Mouse (Mus musculus): Measurements from ENCODE around the gene Hmgn1. TPM values are rescaled to one million over a fixed set of nuclear protein-coding genes. Genes with fewer than 3 reads are reported as not detected.
"Not testable (repeated sequence)": the region's sequence is repeated elsewhere in the genome, so short reads cannot be mapped to it uniquely, and the experiment has no call there.

The Hmgn1 gene
- total RNA-seq, 2 experiments from 2014 or later = 34.2 to 66.6 TPM

DNA sequence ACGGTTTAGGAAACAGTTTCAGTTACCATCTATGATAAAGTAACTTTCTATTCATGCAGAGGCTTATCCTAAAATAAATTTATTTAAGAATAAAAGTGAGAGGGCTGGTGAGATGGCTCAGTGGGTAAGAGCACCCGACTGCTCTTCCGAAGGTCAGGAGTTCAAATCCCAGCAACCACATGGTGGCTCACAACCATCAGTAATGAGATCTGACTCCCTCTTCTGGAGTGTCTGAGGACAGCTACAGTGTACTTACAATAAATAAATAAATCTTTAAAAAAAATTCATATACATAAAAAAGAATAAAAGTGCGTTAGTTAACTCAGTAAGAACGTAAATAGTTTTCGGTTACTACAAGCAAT, 17.2 kb upstream of the Hmgn1 start:
- not testable (repeated sequence) for DNase-seq
- intact Hi-C loops (cut with DNase I; ENCODE audit: low total_unique reads) = loop anchor here (10.0 kb wide), 1 partner anchor 100 kb away; no protein-coding TSS in a partner anchor

DNA sequence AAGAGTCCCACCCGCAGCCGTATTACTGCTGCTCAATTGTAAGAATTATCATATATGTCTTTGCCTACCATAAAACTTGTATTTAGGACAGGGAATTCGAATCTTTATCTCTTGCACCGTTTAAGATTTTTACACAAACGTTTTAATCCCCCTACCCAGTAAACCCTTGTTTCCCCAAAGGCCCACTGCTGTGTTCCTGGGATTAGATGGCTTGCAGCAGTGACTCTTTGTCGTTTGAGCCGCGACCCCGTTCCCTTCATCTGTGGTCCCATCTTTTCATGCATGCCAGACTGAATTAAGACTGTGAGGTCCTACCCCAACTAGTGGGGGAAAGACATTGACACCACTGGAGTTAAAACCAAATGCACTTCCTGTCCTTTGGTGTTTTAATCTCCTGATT, 937 bp upstream of the Hmgn1 start:
- no peak for DNase-seq
- intact Hi-C loops (cut with DNase I; ENCODE audit: low total_unique reads) = loop anchor here (5.0 kb wide), 1 partner anchor 41 kb away; no protein-coding TSS in a partner anchor

DNA sequence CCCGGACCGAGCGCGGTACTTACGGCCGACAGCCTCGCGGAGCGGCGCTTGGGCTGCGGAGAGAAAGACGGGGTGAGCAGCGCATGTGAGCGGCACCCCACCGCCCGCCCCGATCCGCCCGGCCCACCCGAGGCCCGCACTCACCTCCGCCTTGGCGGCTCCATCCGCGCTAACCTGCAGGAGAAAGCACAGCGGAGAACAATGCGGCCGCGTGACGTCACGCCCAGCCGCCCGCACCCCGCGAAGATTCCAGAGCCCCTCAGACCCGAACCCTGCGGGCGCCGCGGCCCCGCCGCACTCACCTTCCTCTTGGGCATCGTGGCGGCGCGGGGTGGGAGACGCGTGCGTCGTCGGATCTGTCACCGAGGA, 257 bp downstream of the Hmgn1 start:
- intact Hi-C loops (cut with DNase I; ENCODE audit: low total_unique reads) = loop anchor here (5.0 kb wide), 1 partner anchor 40 kb away; no protein-coding TSS in a partner anchor
- no peak for DNase-seq

- no peak for DNase-seq
- intact Hi-C loops (cut with DNase I; ENCODE audit: low total_unique reads) = loop anchor here (5.0 kb wide), 1 partner anchor 39 kb away; no protein-coding TSS in a partner anchor
Observed at GRCm38 (mm10) chr16:96126684-96127171, 801 bp downstream of the Hmgn1 start.

GRCm38 (mm10) chr16:96120022-96120623, 7.4 kb downstream of the Hmgn1 start:
- intact Hi-C loops (cut with DNase I; ENCODE audit: low total_unique reads) = no loop called here
- DNase-seq = no peak

DNA sequence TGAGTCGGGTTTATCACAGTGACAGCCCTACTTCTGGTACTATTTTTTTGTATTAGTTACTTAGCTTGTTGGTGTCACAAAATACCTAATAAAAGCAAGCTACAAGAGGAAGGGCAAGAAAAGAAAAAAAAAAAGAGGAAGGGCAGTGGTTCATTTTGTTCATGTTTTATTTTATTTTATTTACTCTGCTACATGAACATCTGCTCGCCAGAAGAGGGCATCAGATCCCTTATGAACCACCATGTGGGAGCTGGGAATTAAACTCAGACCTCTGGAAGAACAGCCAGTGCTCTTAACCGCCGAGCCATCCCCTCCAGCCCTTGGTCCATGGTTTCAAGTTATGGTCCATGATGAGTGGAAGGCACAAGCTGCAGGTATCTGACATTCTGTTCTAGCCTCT, 12.8 kb downstream of the Hmgn1 start:
- no peak for DNase-seq
- intact Hi-C loops (cut with DNase I; ENCODE audit: low total_unique reads) = no loop called here

- no peak for DNase-seq
- intact Hi-C loops (cut with DNase I; ENCODE audit: low total_unique reads) = no loop called here
Observed at GRCm38 (mm10) chr16:96112769-96113168, 14.8 kb downstream of the Hmgn1 start.

DNA sequence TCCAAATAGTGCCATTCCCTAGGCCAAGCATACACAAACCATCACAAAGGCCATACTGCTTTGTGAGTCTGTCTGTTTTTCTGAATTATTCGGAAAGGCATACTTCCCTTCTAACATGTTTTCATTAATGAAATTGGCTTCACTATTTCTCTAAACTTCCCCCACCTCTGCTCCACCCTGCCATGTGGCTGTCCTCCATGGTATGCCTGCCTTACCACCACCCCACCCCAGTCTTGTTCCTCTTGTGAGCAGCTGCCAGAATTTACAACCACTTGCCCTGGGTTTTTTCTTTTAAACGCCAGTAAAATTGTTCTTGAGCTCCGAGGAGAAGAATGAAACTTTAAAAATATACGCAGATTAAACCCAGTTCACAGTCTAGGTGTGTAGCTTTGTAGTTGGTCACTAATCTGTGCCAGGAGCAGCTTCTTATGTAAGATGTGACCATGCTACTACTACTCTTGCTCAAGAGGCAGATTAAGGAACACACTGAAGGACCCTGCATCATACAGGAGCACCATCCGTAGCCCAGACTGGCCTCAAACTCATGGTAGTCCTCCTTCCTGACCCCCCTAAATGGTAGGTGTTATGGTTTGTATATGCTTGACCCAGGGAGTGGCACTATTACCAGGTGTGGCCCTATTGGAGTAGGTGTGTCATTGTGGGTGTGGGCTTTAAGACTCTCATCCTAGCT, 16.7 kb downstream of the Hmgn1 start:
- DNase-seq = no peak
- intact Hi-C loops (cut with DNase I; ENCODE audit: low total_unique reads) = no loop called here

DNA sequence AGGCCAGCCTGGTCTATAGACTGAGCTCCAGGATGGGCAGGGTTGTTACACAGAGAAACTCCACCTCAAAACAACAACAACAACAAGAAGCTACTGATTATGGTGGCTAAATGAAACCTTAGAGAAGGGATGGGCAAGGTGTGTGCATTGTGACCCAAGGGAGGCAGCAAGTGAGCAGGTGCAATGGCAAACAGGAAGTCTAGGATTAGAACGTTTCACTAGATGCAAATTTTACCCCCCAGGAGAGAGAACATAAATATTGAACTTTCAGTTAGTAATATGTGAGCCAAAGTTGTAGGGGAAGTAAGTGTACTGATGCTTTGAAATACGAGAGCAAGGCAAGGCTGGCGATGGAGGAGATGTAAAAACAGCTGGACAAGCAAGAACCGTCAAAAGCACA, 17.9 kb downstream of the Hmgn1 start:
- no peak for DNase-seq
- intact Hi-C loops (cut with DNase I; ENCODE audit: low total_unique reads) = no loop called here

GRCm38 (mm10) chr16:96103036-96103435, 24.5 kb downstream of the Hmgn1 start:
- intact Hi-C loops (cut with DNase I; ENCODE audit: low total_unique reads) = no loop called here
- no peak for DNase-seq

DNA sequence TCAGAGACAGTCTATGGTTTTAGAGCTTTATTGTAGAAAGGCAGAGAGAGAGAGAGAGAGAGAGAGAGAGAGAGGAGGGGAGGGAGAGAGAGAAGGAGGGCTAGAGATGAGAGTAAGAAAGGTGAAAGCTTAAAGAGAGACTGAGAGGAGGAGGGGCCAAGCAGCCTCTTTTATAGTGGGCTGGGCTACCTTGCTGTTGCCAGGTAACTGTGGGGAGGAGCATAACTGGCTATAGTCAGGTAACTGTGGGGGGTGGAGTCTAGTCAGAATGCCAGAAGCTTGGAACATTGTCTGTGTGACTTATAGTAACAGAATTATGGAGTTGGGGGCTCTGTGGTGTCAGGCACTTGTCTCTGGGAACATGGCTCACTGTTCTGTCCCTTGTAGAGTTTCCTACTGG, 29.7 kb downstream of the Hmgn1 start:
- intact Hi-C loops (cut with DNase I; ENCODE audit: low total_unique reads); DNase-seq: not testable (repeated sequence)

- intact Hi-C loops (cut with DNase I; ENCODE audit: low total_unique reads) = no loop called here
- DNase-seq = no peak
Observed at GRCm38 (mm10) chr16:96095966-96096365, 31.6 kb downstream of the Hmgn1 start.

DNA sequence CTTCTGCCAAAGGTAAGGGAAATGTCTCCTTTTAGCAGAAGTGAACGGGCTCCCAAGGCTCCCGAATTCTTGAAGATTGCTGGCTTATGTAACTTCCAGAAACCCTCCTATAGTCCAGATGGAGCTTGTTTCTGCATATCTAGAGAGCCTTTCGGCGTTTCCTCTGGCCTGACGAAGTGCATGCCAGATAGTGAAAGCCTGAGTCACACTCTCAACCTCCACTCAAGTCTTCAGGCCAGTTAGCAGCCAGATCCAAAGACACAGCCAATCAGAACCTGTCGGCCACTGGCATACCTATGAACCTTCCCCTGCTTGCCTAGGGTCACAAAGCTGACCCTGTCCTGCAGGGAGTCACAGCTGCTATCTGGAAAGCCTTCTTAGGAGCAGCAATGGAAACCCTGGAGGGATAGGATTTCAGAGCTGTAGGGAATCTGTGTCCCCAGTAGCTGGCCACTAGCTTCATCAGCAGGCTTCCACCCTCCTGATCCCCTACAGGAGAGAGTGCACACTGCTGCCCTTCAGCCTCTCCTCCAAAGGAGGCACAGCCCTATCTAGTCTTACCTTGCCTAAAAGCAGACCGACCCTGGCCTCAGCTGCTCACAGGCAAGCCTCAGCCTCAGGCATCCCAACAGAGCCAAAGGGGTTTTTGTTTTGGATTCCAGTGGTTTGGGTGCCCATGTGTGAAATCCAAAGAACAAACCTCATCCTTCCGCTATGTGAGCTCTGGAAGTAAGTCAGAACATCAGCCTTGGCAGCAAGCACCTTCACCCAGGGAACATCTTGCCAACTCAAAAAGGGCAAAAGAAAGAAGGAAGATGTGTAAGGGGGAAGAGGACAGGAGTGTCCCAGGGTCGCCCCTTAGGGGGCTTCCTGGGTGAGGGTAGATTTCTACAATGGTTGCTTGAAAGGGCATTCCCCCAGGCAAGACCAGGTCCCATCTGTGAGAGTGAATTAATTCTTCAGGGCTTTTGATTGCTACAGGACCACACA, 35.7 kb downstream of the Hmgn1 start:
- intact Hi-C loops (cut with DNase I; ENCODE audit: low total_unique reads) = no loop called here
- peak; percentile 30 for DNase-seq

DNA sequence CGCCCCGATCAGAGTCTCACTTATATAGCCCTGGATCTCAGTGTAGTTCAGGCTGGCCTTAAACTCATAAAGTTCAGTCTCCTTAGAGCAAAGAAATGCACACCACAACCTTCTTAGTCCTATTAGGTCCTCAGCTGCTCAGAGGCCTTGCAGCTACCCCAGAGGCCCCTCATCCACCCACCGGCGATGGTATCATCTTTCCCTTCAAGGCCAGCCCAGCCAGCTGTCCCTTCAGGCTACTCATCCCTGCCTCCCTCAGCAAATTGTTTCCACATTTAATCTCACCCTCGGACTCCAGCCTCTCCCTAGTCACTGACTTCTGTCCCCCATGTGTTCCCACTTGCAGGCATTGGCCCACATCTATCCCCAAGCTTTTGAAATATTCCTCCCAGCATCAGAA, 39.4 kb downstream of the Hmgn1 start:
- DNase-seq = peak; percentile 62
- intact Hi-C loops (cut with DNase I; ENCODE audit: low total_unique reads) = loop anchor here (5.0 kb wide), 1 partner anchor 39 kb away; the partner anchor contains the start of gene Hmgn1

GRCm38 (mm10) chr16:96087436-96087835, 40.1 kb downstream of the Hmgn1 start:
- no peak for DNase-seq
- intact Hi-C loops (cut with DNase I; ENCODE audit: low total_unique reads) = loop anchor here (5.0 kb wide), 1 partner anchor 40 kb away; the partner anchor contains the start of gene Hmgn1

DNA sequence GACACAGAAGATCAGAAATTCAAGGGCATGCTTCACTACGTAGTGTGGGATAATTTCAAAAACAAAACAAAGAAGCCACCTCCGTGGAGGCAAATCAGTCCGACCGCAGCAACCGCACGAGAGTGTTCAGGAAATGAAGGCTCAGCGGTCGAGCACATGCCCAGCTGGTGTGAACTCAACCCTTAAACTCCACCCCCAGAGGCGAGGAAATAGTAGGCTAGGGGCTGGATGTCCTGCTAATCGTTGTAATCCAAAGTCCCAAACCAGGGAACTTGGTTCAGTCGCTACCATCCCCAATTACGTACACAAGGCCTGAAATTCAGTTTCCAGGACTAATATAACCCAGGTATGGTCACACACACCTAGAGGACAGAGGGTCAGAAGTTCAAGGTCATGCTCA, 40.5 kb downstream of the Hmgn1 start:
- intact Hi-C loops (cut with DNase I; ENCODE audit: low total_unique reads) = loop anchor here (5.0 kb wide), 1 partner anchor 40 kb away; the partner anchor contains the start of gene Hmgn1

DNA sequence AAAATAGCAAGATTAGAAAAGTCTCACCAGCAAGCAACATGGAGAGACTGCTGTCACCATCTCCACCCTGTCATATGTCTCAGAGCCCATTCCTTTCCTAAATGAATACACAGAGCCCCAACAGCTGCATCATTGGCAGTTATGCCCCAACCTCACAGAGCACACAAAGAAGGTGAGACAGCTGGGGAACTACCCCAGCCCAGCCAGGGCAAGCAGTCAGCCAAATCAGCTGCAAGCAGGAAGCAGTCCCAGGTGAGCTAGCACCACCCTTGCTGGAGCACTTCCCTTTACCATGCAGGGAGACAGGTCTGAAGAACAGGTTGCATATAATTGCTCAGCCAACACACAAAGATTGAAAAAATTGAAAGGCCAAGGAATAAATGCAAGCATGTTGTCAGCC, 41.9 kb downstream of the Hmgn1 start:
- intact Hi-C loops (cut with DNase I; ENCODE audit: low total_unique reads) = loop anchor here (5.0 kb wide), 1 partner anchor 42 kb away; the partner anchor contains the start of gene Hmgn1
- DNase-seq = no peak

More for the DNA sequence above, 40.5 kb downstream of the Hmgn1 start:
- no peak for DNase-seq

- DNase-seq = no peak
- intact Hi-C loops (cut with DNase I; ENCODE audit: low total_unique reads) = no loop called here
Observed at GRCm38 (mm10) chr16:96083179-96083646, 44.3 kb downstream of the Hmgn1 start.
